Mouse (Mus musculus) kidney, postnatal 0 days (tissue): ENCODE results near the gene Lrrc4. TPM values are rescaled to one million over a fixed set of nuclear protein-coding genes. Genes with fewer than 3 reads are reported as not detected.

ENCODE experiments used
- ATAC-seq: fragments of 200-750 bp; cut with Nextera tagmentation; replicated peaks from 2 replicates; pipeline ENCODE4 v1.8.0; 2017; ENCODE audit warnings: low read depth, moderate number of reproducible peaks, moderate TSS enrichment, moderate library complexity; ENCODE audit not compliant: low FRiP score
- DNase-seq: peaks from one replicate; pipeline ENCODE4 v3.0.0-alpha.2; 2016; ENCODE audit warnings: low spot score
- H3K27ac ChIP-seq: fragments of 300-500 bp; sonication (generic); 2 replicates; pipeline ENCODE4 v1.5.1; 2014; ENCODE audit warnings: mild to moderate bottlenecking
- H3K27me3 ChIP-seq: fragments of 300-500 bp; sonication (generic); 2 replicates; pipeline ENCODE4 v1.6.1; 2014; ENCODE audit warnings: low read length, mixed read lengths; ENCODE audit not compliant: insufficient read depth
- H3K36me3 ChIP-seq: fragments of 300-500 bp; sonication (generic); 2 replicates; pipeline ENCODE4 v1.6.1; 2014; ENCODE audit warnings: low read length, mixed read lengths; ENCODE audit not compliant: insufficient read depth
- H3K4me1 ChIP-seq: fragments of 300-500 bp; sonication (generic); replicated peaks from 2 replicates; pipeline ENCODE4 v1.6.1; 2014; ENCODE audit warnings: antibody characterized with exemption, low read length, mixed read lengths; ENCODE audit not compliant: insufficient read depth
- H3K4me2 ChIP-seq: fragments of 300-500 bp; sonication (generic); 2 replicates; pipeline ENCODE4 v1.6.1; 2014; ENCODE audit warnings: mild to moderate bottlenecking, low read length, moderate library complexity, mixed read lengths
- H3K4me3 ChIP-seq: fragments of 300-500 bp; sonication (generic); replicated peaks from 2 replicates; pipeline ENCODE4 v1.5.1; 2014; ENCODE audit warnings: low read depth, low read length
- H3K9ac ChIP-seq: fragments of 300-500 bp; sonication (generic); 2 replicates; pipeline ENCODE4 v1.6.1; 2014; ENCODE audit warnings: low read depth, low read length
- H3K9me3 ChIP-seq: fragments of 300-500 bp; sonication (generic); replicated peaks from 2 replicates; pipeline ENCODE4 v1.6.1; 2016; ENCODE audit warnings: low read length, inconsistent platforms, mixed read lengths
- CTCF ChIP-seq: IDR thresholded peaks from 2 replicates; pipeline ENCODE4 v1.5.1; 2016; ENCODE audit warnings: antibody characterized with exemption, low read depth, mild to moderate bottlenecking, moderate library complexity
- WGBS: fragments of 180-500 bp; shearing (Covaris S2); extraction: QIAGEN DNeasy Blood & Tissue Kit; methylation state at CpG from one replicate; pipeline ENCODE4 v1.1.7; 2014; 5-methylcytosine and 5-hydroxymethylcytosine counted together
- polyA plus RNA-seq: library from polyadenylated mRNA; unstranded; fragments of >200 nt; fragmentation: Nextera tagmentation; extraction: Ambion mirVana; gene quantifications from 2 replicates; pipeline ENCODE4 v1.2.1, GENCODE M21; 2015

Gene Lrrc4
- polyA plus RNA-seq, 1 experiment from 2014 or later, result 0.66 TPM

DNA sequence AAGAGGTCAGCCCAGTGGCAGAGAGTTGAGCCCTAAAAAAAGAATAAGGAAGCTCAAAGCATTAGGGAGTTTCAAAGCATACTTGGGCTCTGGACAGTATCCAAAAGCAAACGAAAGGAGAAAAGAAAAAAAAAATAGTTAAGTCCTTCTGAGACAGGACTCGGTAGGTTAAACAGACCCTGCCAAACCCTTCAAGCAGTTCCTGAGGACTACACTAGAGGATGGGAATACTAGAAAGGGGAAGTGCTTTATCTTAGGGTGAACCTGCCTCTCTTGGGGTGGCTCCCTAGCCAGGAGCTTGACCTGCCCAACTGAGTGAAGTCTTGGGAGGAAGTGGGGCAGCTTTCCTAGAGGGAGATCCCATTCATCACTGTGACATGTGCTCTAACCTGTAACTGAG lies 108.5 kb downstream of the Lrrc4 start:
- TF ChIP-seq CTCF, result no peak
- no peak overlapping the region for H3K9ac ChIP-seq
- H3K9me3 ChIP-seq, result no peaks in the 10 kb centered on the region
- no peak overlapping the region for H3K27ac ChIP-seq
- H3K4me3 ChIP-seq, result no peak overlapping the region
- DNase-seq (no peak), ATAC-seq (no peak)
- 0 out of 2 replicates have a peak, but pooled peaks cover 6% of the 10 kb centered on the region for H3K36me3 ChIP-seq
- H3K27me3 ChIP-seq, result no peaks in the 10 kb centered on the region
- H3K4me2 ChIP-seq, result no peak overlapping the region
- 18% methylated on average over 2 of the region's 2 CpGs for WGBS
- H3K4me1 ChIP-seq, result no peaks in the 10 kb centered on the region

- DNase-seq, result no peak
- H3K27me3 ChIP-seq, result no peaks in the 10 kb centered on the region
- H3K9ac ChIP-seq, result no peak overlapping the region
- 0 out of 2 replicates have a peak, but pooled peaks cover 3% of the 10 kb centered on the region for H3K4me1 ChIP-seq
- H3K4me2 ChIP-seq, result no peak overlapping the region
- WGBS, result 86% methylated on average over 9 of the region's 9 CpGs
- H3K9me3 ChIP-seq, result no peaks in the 10 kb centered on the region
- no peak for TF ChIP-seq CTCF
- H3K27ac ChIP-seq, result no peak overlapping the region
- no peak overlapping the region for H3K4me3 ChIP-seq
- ATAC-seq, result no peak
- 0 out of 2 replicates have a peak, but pooled peaks cover 2% of the 10 kb centered on the region for H3K36me3 ChIP-seq
Observed at GRCm38 (mm10) chr6:28720391-28721171, 111.0 kb downstream of the Lrrc4 start.

DNA sequence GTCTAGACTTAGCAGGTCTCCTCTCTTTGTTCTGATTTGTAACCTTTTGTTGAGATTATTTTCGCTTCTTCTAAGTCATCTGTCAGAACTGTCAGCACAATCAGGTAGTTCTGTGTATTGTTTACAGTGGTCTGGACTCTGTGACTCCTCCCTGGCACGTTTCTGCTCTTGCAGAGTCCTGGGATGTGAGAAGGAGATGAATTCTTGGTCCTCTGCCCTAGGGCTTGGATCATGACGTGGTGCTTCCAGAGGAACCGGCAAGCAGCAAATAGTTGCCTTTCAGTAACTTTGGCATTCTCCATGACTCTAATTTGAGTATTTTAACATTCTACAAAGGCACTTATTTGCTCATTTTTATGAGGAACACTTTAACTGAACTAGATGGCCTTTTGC lies 113.7 kb downstream of the Lrrc4 start:
- no peak overlapping the region for H3K27ac ChIP-seq

GRCm38 (mm10) chr6:28717203-28717844 lies 114.2 kb downstream of the Lrrc4 start:
- H3K9ac ChIP-seq, result no peak overlapping the region
- no peaks in the 10 kb centered on the region for H3K9me3 ChIP-seq
- no peak for DNase-seq
- WGBS, result 51% methylated on average over 7 of the region's 7 CpGs
- H3K27ac ChIP-seq, result no peak overlapping the region
- no peak for TF ChIP-seq CTCF
- no peak overlapping the region for H3K4me2 ChIP-seq
- 0 out of 2 replicates have a peak, but pooled peaks cover 3% of the 10 kb centered on the region for H3K4me1 ChIP-seq
- H3K4me3 ChIP-seq, result no peak overlapping the region
- H3K27me3 ChIP-seq, result no peaks in the 10 kb centered on the region
- no peak for ATAC-seq
- H3K36me3 ChIP-seq, result no peaks in the 10 kb centered on the region

More for the DNA sequence above, 113.7 kb downstream of the Lrrc4 start:
- no peak overlapping the region for H3K9ac ChIP-seq
- no peaks in the 10 kb centered on the region for H3K9me3 ChIP-seq
- no peak overlapping the region for H3K4me3 ChIP-seq
- no peaks in the 10 kb centered on the region for H3K36me3 ChIP-seq
- TF ChIP-seq CTCF, result no peak
- no peak overlapping the region for H3K4me2 ChIP-seq
- 31% methylated on average over 4 of the region's 4 CpGs for WGBS
- H3K27me3 ChIP-seq, result no peaks in the 10 kb centered on the region
- ATAC-seq (no peak), DNase-seq (no peak)
- 0 out of 2 replicates have a peak, but pooled peaks cover 3% of the 10 kb centered on the region for H3K4me1 ChIP-seq

GRCm38 (mm10) chr6:28710035-28710434 lies 121.5 kb downstream of the Lrrc4 start:
- Histone ChIP-seq H3K4me3 (no peak overlapping the region), H3K27ac (no peak overlapping the region), H3K9me3 (no peaks in the 10 kb centered on the region), H3K4me1 (no peaks in the 10 kb centered on the region), H3K9ac (no peak overlapping the region), H3K36me3 (0 out of 2 replicates have a peak, but pooled peaks cover 3% of the 10 kb centered on the region), H3K27me3 (no peaks in the 10 kb centered on the region), H3K4me2 (no peak overlapping the region)
- TF ChIP-seq CTCF, result no peak
- DNase-seq (peak; percentile 73), ATAC-seq (no peak; the same call in 1 of the 2 replicates)
- WGBS, result 23% methylated on average over 2 of the region's 2 CpGs

GRCm38 (mm10) chr6:28706976-28707592 lies 124.5 kb downstream of the Lrrc4 start:
- no peak overlapping the region for H3K27ac ChIP-seq
- ATAC-seq (no peak), DNase-seq (no peak)
- no peak overlapping the region for H3K9ac ChIP-seq
- no peaks in the 10 kb centered on the region for H3K27me3 ChIP-seq
- 53% methylated on average over 12 of the region's 12 CpGs for WGBS
- no peak for TF ChIP-seq CTCF
- H3K4me3 ChIP-seq, result no peak overlapping the region
- H3K9me3 ChIP-seq, result no peaks in the 10 kb centered on the region
- H3K36me3 ChIP-seq, result 0 out of 2 replicates have a peak, but pooled peaks cover 3% of the 10 kb centered on the region
- no peak overlapping the region for H3K4me2 ChIP-seq
- H3K4me1 ChIP-seq, result no peaks in the 10 kb centered on the region
